Mouse (Mus musculus): ENCODE measurements around the gene Fam89b.

DNA sequence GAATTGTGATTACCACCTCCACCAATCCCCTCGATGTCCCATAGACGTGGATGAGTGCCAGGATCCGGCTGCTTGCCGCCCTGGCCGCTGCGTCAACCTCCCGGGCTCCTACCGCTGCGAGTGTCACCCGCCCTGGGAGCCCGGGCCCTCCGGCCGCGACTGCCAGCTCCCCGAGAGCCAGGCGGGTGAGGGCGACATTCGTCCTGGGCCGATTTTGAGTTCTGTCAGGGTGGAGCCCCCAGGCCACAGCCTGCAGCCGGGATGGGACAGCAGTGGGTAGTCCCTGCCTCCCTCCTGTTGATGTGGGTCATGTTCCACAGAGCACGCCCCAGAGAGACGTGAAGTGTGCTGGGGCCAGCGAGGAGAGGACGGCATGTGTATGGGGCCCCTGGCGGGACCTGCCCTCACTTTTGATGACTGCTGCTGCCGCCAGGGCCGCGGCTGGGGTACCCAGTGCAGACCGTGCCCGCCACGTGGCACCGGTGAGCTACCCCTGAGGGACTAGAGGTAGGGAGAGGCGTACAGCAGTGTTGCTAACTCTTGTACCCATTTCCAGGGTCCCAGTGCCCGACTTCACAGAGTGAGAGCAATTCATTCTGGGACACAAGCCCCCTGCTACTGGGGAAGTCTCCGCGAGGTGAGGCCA is 27.7 kb upstream of the Fam89b start:
- TF ChIP-seq POLR2A (IDR thresholded peaks at IDR 0.05; ENCODE audit: borderline replicate concordance, control insufficient read depth, low read depth, low read length), result no peak
- no peak for TF ChIP-seq CTCF (IDR thresholded peaks at IDR 0.05; ENCODE audit: control insufficient read depth, insufficient read depth, low read length)

Data from bone marrow, adult 2 months (tissue).